Mouse (Mus musculus): ENCODE measurements around the gene Azin2.

GRCm38 (mm10) chr4:128962926-128963290 lies 666 bp upstream of the Azin2 start:
- TF ChIP-seq CTCF (IDR thresholded peaks at IDR 0.05; ENCODE audit: extremely low read depth, insufficient read depth, insufficient read length, insufficient replicate concordance) (no peak), POLR2A (IDR thresholded peaks at IDR 0.05; ENCODE audit: low read depth, low read length) (no peak)
